Mouse (Mus musculus) heart, embryonic 16.5 days (tissue): ENCODE data around the gene Lhx6. TPM values are rescaled to one million over a fixed set of nuclear protein-coding genes. Genes with fewer than 3 reads are reported as not detected.
A peak's percentile ranks its signal among the peaks of the same experiment; 100 is the strongest.

Source experiments
- ATAC-seq: fragments of 200-750 bp; cut with Nextera tagmentation; replicated peaks from 2 replicates; pipeline ENCODE4 v1.8.0; 2017; ENCODE audit warnings: moderate number of reproducible peaks; ENCODE audit not compliant: insufficient read depth, low FRiP score; ENCODE audit errors: extremely low read depth
- H3K27ac ChIP-seq: fragments of 300-500 bp; sonication (generic); 2 replicates; pipeline ENCODE4 v1.5.1; 2014; ENCODE audit warnings: mild to moderate bottlenecking, low read length, control low read depth, moderate library complexity
- H3K27me3 ChIP-seq: fragments of 300-500 bp; sonication (generic); 2 replicates; pipeline ENCODE4 v1.6.1; 2014; ENCODE audit warnings: low read length, mixed read lengths; ENCODE audit not compliant: control insufficient read depth, insufficient read depth
- H3K36me3 ChIP-seq: fragments of 300-500 bp; sonication (generic); 2 replicates; pipeline ENCODE4 v1.6.1; 2014; ENCODE audit not compliant: control insufficient read depth, insufficient read depth
- H3K4me1 ChIP-seq: fragments of 300-500 bp; sonication (generic); 2 replicates; pipeline ENCODE4 v1.6.1; 2014; ENCODE audit warnings: low read length, mixed read lengths; ENCODE audit not compliant: control insufficient read depth, insufficient read depth
- H3K4me2 ChIP-seq: fragments of 300-500 bp; sonication (generic); 2 replicates; pipeline ENCODE4 v1.6.1; 2014; ENCODE audit warnings: low read depth, mild to moderate bottlenecking, control low read depth, low read length
- H3K4me3 ChIP-seq: fragments of 300-500 bp; sonication (generic); 2 replicates; pipeline ENCODE4 v1.5.1; 2014; ENCODE audit warnings: mild to moderate bottlenecking, control low read depth, low read length
- H3K9ac ChIP-seq: fragments of 300-500 bp; sonication (generic); 2 replicates; pipeline ENCODE4 v1.6.1; 2014; ENCODE audit warnings: low read length, control low read depth
- H3K9me3 ChIP-seq: fragments of 300-500 bp; sonication (generic); replicated peaks from 2 replicates; pipeline ENCODE4 v1.6.1; 2016; ENCODE audit warnings: low read length; ENCODE audit not compliant: control insufficient read depth
- WGBS: fragments of 180-500 bp; shearing (Covaris S2); extraction: QIAGEN DNeasy Blood & Tissue Kit; methylation state at CpG from one replicate; pipeline ENCODE4 v1.1.7; 2014; 5-methylcytosine and 5-hydroxymethylcytosine counted together
- polyA plus RNA-seq: library from polyadenylated mRNA; unstranded; fragments of >200 nt; fragmentation: Nextera tagmentation; extraction: Ambion mirVana; gene quantifications from 2 replicates; pipeline ENCODE4 v1.2.1, GENCODE M21; 2015

The Lhx6 gene
- polyA plus RNA-seq, 1 experiment from 2014 or later: 1.3 TPM

- Histone ChIP-seq H3K4me1 (peaks cover 12% of the 10 kb centered on the region), H3K36me3 (peaks cover 51% of the 10 kb centered on the region), H3K27me3 (no peaks in the 10 kb centered on the region), H3K9ac (no peak overlapping the region), H3K4me2 (no peak overlapping the region), H3K4me3 (no peak overlapping the region), H3K27ac (no peak overlapping the region), H3K9me3 (no peaks in the 10 kb centered on the region)
- no peak for ATAC-seq
- 86% methylated on average over 9 of the region's 9 CpGs for whole genome bisulfite sequencing
Observed at GRCm38 (mm10) chr2:36126795-36127429, 21.7 kb upstream of the Lhx6 start.

GRCm38 (mm10) chr2:36112632-36113031 is 7.4 kb upstream of the Lhx6 start:
- peaks cover 17% of the 10 kb centered on the region for H3K36me3 ChIP-seq
- no peak overlapping the region for H3K27ac ChIP-seq
- H3K9me3 ChIP-seq: no peaks in the 10 kb centered on the region
- 68% methylated on average over 3 of the region's 3 CpGs for WGBS
- no peak overlapping the region for H3K9ac ChIP-seq
- H3K4me1 ChIP-seq: no peaks in the 10 kb centered on the region
- ATAC-seq: no peak
- no peak overlapping the region for H3K4me3 ChIP-seq
- H3K27me3 ChIP-seq: peaks cover 33% of the 10 kb centered on the region
- H3K4me2 ChIP-seq: no peak overlapping the region

DNA sequence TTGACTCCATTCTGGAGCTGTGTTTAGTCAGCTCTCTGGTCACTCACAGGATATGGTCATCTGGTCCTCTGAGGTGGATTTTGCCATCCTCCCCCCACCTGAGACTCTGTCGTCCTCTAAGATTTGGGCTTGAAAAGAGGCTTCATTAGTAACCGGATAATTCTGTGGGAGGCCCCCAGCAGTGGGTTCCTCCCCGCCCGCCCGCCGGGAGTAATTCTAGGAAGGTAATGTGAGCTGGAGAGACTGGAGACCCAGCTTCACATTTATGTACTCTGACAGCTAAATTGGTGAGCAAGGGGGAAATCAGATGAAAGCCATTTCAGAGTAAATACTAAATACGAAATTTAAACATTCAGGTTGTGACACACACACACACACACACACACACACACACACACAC is 3.4 kb upstream of the Lhx6 start:
- Histone ChIP-seq H3K4me1 (peaks cover 15% of the 10 kb centered on the region), H3K27ac (no peak overlapping the region), H3K9me3 (no peaks in the 10 kb centered on the region), H3K4me2 (no peak overlapping the region), H3K27me3 (peaks cover 70% of the 10 kb centered on the region), H3K36me3 (no peaks in the 10 kb centered on the region), H3K9ac (no peak overlapping the region), H3K4me3 (no peak overlapping the region)
- WGBS: 14% methylated on average over 7 of the region's 7 CpGs
- no peak for ATAC-seq

DNA sequence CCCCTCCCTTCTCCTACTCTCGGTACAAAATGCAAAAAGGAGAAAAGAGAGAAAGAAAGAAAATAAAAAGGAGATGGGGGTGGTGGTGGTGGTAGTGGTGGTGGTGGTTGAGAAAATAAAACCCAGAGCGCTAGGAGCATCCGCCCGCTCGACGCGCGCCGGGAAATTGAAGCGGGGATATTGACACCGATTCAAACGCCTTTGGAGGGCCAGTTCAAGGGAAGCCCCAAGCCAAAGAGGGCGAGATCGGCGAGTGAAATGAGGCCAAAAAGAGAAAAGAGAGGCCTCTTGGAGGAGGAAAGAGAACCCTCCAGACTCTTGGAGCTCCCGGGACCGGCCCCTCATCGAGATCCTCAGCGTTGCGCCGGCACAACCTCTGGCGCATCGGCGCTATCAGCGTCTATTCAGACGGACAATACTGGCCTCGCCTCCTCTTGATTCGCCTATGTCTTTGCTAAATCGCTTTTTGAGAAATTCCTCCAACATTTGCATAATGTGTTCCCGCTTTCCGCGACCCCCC is 712 bp downstream of the Lhx6 start:
- peaks cover 34% of the 10 kb centered on the region for H3K4me1 ChIP-seq
- H3K36me3 ChIP-seq: no peaks in the 10 kb centered on the region
- peak overlapping the region; percentile 61 for H3K4me3 ChIP-seq
- no peaks in the 10 kb centered on the region for H3K9me3 ChIP-seq
- H3K27ac ChIP-seq: no peak overlapping the region
- peak overlapping the region; percentile 91 for H3K4me2 ChIP-seq
- H3K27me3 ChIP-seq: peaks cover 93% of the 10 kb centered on the region
- peak overlapping the region; percentile 62 for H3K9ac ChIP-seq
- WGBS: 1% methylated on average over 32 of the region's 32 CpGs
- ATAC-seq: no peak

- H3K9me3 ChIP-seq: no peaks in the 10 kb centered on the region
- H3K27me3 ChIP-seq: peaks cover 94% of the 10 kb centered on the region
- no peak for ATAC-seq
- H3K27ac ChIP-seq: no peak overlapping the region
- peaks cover 34% of the 10 kb centered on the region for H3K4me1 ChIP-seq
- peak overlapping the region; percentile 12 for H3K9ac ChIP-seq
- H3K4me2 ChIP-seq: peak overlapping the region; percentile 91
- H3K36me3 ChIP-seq: no peaks in the 10 kb centered on the region
- 1% methylated on average over 38 of the region's 38 CpGs for WGBS
- H3K4me3 ChIP-seq: peak overlapping the region; percentile 61
Observed at GRCm38 (mm10) chr2:36103555-36104367, 1.4 kb downstream of the Lhx6 start.

DNA sequence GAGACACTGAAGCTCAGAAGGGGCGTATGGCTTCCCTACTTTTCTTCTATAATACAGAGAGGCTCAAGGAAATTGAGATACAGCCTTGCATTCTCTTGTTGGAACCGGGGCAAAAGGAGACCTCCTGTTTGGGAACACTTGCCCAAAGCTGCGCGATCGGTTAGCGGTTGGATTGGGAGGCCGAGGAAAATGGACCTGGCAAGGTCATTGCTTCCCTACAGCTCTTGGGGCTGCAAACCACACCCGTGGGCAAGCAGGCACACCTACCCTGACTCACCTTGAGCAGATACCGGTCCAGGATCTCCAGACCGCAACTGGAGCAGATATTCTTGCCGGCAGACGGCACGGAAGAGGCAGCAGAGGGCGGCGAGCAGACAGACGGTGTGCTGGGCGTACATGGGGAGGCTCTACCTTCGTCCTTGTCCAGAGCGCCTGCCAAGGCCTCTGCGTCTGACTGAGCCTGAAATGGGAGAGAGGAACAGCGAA is 2.1 kb downstream of the Lhx6 start:
- 4% methylated on average over 21 of the region's 21 CpGs for WGBS
- peak overlapping the region; percentile 24; the same call in 1 of the 2 replicates for H3K9ac ChIP-seq

GRCm38 (mm10) chr2:36102559-36102946 is 2.7 kb downstream of the Lhx6 start:
- peaks cover 34% of the 10 kb centered on the region for H3K4me1 ChIP-seq
- peaks cover 95% of the 10 kb centered on the region for H3K27me3 ChIP-seq
- H3K27ac ChIP-seq: no peak overlapping the region
- 8% methylated on average over 21 of the region's 21 CpGs for WGBS
- peak overlapping the region; percentile 91 for H3K4me2 ChIP-seq
- no peaks in the 10 kb centered on the region for H3K9me3 ChIP-seq
- peak overlapping the region; percentile 61 for H3K4me3 ChIP-seq
- ATAC-seq: no peak
- peak overlapping the region; percentile 24; the same call in 1 of the 2 replicates for H3K9ac ChIP-seq
- no peaks in the 10 kb centered on the region for H3K36me3 ChIP-seq

More for the DNA sequence above, 2.1 kb downstream of the Lhx6 start:
- Histone ChIP-seq H3K4me1 (peaks cover 34% of the 10 kb centered on the region), H3K4me3 (peak overlapping the region; percentile 61), H3K27ac (no peak overlapping the region), H3K36me3 (no peaks in the 10 kb centered on the region), H3K4me2 (peak overlapping the region; percentile 91), H3K27me3 (peaks cover 95% of the 10 kb centered on the region), H3K9me3 (no peaks in the 10 kb centered on the region)
- no peak for ATAC-seq

DNA sequence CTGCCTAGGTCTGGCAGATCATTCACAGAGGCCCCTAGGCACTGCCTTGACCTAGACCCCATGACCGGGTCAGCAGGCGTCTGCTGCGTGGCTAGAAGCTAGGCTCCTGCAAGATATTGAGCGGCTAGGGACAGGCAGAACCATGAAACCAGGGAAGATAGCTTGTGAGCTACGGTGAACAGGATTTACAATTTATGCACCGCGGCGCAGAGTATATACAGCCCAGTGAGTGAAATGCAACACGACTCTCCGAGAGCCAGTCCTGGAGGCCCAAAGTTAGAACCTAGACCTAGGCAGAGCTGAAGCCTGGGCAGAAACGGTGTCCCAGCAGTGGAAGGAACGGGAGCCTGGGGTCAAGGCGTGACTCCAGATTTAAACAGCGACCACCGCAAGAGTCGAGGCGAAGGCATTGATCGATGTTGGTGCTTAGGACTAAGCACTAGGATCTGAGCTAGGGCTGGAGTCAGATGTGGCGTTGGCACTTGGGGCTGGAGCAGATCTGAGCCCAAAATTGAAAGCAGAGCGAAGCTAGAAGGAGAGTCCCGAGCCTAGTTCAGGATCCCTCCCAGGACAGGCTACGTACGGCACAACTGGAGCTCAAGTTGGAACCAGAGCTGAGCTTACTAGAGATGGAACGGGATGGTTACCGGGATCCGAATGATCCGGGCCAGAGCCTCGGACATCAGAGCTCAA is 3.2 kb downstream of the Lhx6 start:
- 12% methylated on average over 28 of the region's 28 CpGs for WGBS
- Histone ChIP-seq H3K4me3 (peak overlapping the region; percentile 61), H3K36me3 (no peaks in the 10 kb centered on the region), H3K4me2 (peak overlapping the region; percentile 91), H3K27ac (no peak overlapping the region), H3K27me3 (peaks cover 95% of the 10 kb centered on the region), H3K4me1 (peaks cover 34% of the 10 kb centered on the region), H3K9me3 (no peaks in the 10 kb centered on the region), H3K9ac (peak overlapping the region; percentile 24; the same call in 1 of the 2 replicates)
- ATAC-seq: no peak
